Mouse (Mus musculus): Measurements from ENCODE around the gene Ankk1. TPM values are rescaled to one million over a fixed set of nuclear protein-coding genes. Genes with fewer than 3 reads are reported as not detected.

Ankk1 gene
- total and polyA plus RNA-seq, 3 experiments, result 0.13 to 0.52 (median 0.36) TPM

GRCm38 (mm10) chr9:49385301-49385700 is 41.5 kb downstream of the Ankk1 start:
- TF ChIP-seq BHLHE40 (IDR thresholded peaks at IDR 0.05; ENCODE audit: low read depth, low read length), result no peak
- no peak for TF ChIP-seq NELFE (IDR thresholded peaks at IDR 0.05; ENCODE audit: low read depth, low read length)
- no peak for TF ChIP-seq TBP (conservative IDR thresholded peaks at IDR 0.05; ENCODE audit: low read depth, low read length)
- TF ChIP-seq USF1 (IDR thresholded peaks at IDR 0.05; ENCODE audit: low read depth, low read length), result no peak
- no peak for TF ChIP-seq E2F4 (IDR thresholded peaks at IDR 0.05; ENCODE audit: insufficient replicate concordance, low read depth, low read length)
- TF ChIP-seq HCFC1 (IDR thresholded peaks at IDR 0.05; ENCODE audit: low read depth, low read length), result no peak
- TF ChIP-seq POLR2AphosphoS2 (IDR thresholded peaks at IDR 0.05; ENCODE audit: low read depth, low read length), result no peak
- no peak for TF ChIP-seq MAZ (IDR thresholded peaks at IDR 0.05; ENCODE audit: low read depth, low read length)
- no peak for TF ChIP-seq MAFK (IDR thresholded peaks at IDR 0.05; ENCODE audit: insufficient replicate concordance, low read length)
- H3K36me3 ChIP-seq (replicated peaks in 1 of 2; ENCODE audit: control insufficient read depth in 1 of 2, insufficient read depth in 1 of 2, low read length in 1 of 2), result no peaks in the 10 kb centered on the region
- no peak overlapping the region for H3K4me2 ChIP-seq (ENCODE audit: insufficient read depth, low read depth, poor library complexity, severe bottlenecking)
- no peaks in the 10 kb centered on the region for H3K4me1 ChIP-seq (ENCODE audit: control insufficient read depth in 1 of 2, insufficient read depth in 2 of 2)
- in situ Hi-C loops (cut with MboI; ENCODE audit: low pct_ligation_motif_present, low pct_unique_long_range_greater_than_20kb, low sequenced_read_pairs), result no loop called here
- dilution Hi-C loops (cut with MboI; ENCODE audit: extremely low pct_ligation_motif_present, extremely low pct_unique_long_range_greater_than_20kb, low sequenced_read_pairs), result no loop called here
- H3K27me3 ChIP-seq (replicated peaks), result no peaks in the 10 kb centered on the region
- H3K79me2 ChIP-seq (replicated peaks; ENCODE audit: control insufficient read depth, extremely low read depth, insufficient read depth, poor library complexity, severe bottlenecking), result no peaks in the 10 kb centered on the region
- no peak overlapping the region for H3K27ac ChIP-seq (ENCODE audit: insufficient read depth, low read depth)
- no peaks in the 10 kb centered on the region for H3K9me3 ChIP-seq (replicated peaks; ENCODE audit: low read length)
- H3K9ac ChIP-seq (ENCODE audit: insufficient read depth, low read depth), result no peak overlapping the region
- DNase-seq (ENCODE audit: extremely low read depth), result no peak
- no peak overlapping the region for H3K4me3 ChIP-seq (replicated peaks in 1 of 3; ENCODE audit: low read depth in 2 of 3, low read length in 2 of 3, poor library complexity in 1 of 3)

DNA sequence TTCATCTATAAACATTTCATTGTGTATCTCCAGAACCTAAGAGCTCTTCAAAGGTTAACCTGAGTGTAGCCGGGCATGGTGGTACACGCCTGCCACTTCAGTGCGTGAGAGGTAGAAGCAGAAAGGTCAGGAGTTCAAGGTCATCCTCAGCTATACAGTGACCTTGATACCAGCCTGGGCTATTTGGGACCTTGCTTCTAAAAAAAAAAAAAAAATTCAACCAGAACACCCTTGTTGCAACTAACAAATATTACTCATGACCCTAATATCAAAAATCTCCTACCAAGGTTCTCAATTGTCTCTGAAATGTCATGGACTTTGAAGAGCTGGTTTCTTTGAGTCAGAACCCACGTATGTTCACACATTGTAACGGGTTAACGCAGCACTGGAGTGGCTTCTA is 42.0 kb downstream of the Ankk1 start:
- Histone ChIP-seq H3K4me1 (ENCODE audit: control insufficient read depth in 1 of 2, insufficient read depth in 2 of 2) (no peaks in the 10 kb centered on the region), H3K27me3 (replicated peaks) (no peaks in the 10 kb centered on the region), H3K79me2 (replicated peaks; ENCODE audit: control insufficient read depth, extremely low read depth, insufficient read depth, poor library complexity, severe bottlenecking) (no peaks in the 10 kb centered on the region), H3K4me3 (replicated peaks in 1 of 3; ENCODE audit: low read depth in 2 of 3, low read length in 2 of 3, poor library complexity in 1 of 3) (no peak overlapping the region), H3K27ac (ENCODE audit: insufficient read depth, low read depth) (no peak overlapping the region), H3K9me3 (replicated peaks; ENCODE audit: low read length) (no peaks in the 10 kb centered on the region), H3K9ac (ENCODE audit: insufficient read depth, low read depth) (no peak overlapping the region), H3K36me3 (replicated peaks in 1 of 2; ENCODE audit: control insufficient read depth in 1 of 2, insufficient read depth in 1 of 2, low read length in 1 of 2) (no peaks in the 10 kb centered on the region), H3K4me2 (ENCODE audit: insufficient read depth, low read depth, poor library complexity, severe bottlenecking) (no peak overlapping the region)
- dilution Hi-C loops (cut with MboI; ENCODE audit: extremely low pct_ligation_motif_present, extremely low pct_unique_long_range_greater_than_20kb, low sequenced_read_pairs) (no loop called here), in situ Hi-C loops (cut with MboI; ENCODE audit: low pct_ligation_motif_present, low pct_unique_long_range_greater_than_20kb, low sequenced_read_pairs) (no loop called here)
- no peak for DNase-seq (ENCODE audit: extremely low read depth)
- no peak for TF ChIP-seq GABPA (IDR thresholded peaks at IDR 0.05; ENCODE audit: insufficient replicate concordance, low read depth, low read length)
- no peak for TF ChIP-seq MAFK (IDR thresholded peaks at IDR 0.05; ENCODE audit: insufficient replicate concordance, low read length)
- TF ChIP-seq MAX (IDR thresholded peaks at IDR 0.05; ENCODE audit: low read length), result no peak
- no peak for TF ChIP-seq ELF1 (IDR thresholded peaks at IDR 0.05; ENCODE audit: low read depth, low read length)
- TF ChIP-seq RAD21 (IDR thresholded peaks at IDR 0.05; ENCODE audit: low read depth, low read length), result no peak
- TF ChIP-seq SIN3A (IDR thresholded peaks at IDR 0.05; ENCODE audit: low read length), result no peak
- TF ChIP-seq E2F4 (IDR thresholded peaks at IDR 0.05; ENCODE audit: insufficient replicate concordance, low read depth, low read length), result no peak
- TF ChIP-seq TBP (conservative IDR thresholded peaks at IDR 0.05; ENCODE audit: low read depth, low read length), result no peak
- TF ChIP-seq POLR2AphosphoS2 (IDR thresholded peaks at IDR 0.05; ENCODE audit: low read depth, low read length), result no peak
- no peak for TF ChIP-seq MAZ (IDR thresholded peaks at IDR 0.05; ENCODE audit: low read depth, low read length)
- no peak for TF ChIP-seq CHD2 (IDR thresholded peaks at IDR 0.05; ENCODE audit: low read length)
- TF ChIP-seq ETS1 (conservative IDR thresholded peaks at IDR 0.05; ENCODE audit: low read depth, low read length), result no peak
- no peak for TF ChIP-seq NELFE (IDR thresholded peaks at IDR 0.05; ENCODE audit: low read depth, low read length)
- no peak for TF ChIP-seq USF1 (IDR thresholded peaks at IDR 0.05; ENCODE audit: low read depth, low read length)
- TF ChIP-seq SMC3 (IDR thresholded peaks at IDR 0.05; ENCODE audit: low read depth, low read length), result no peak
- TF ChIP-seq EP300 (IDR thresholded peaks at IDR 0.05; ENCODE audit: low read length), result no peak
- TF ChIP-seq ZNF384 (IDR thresholded peaks at IDR 0.05; ENCODE audit: low read depth, low read length), result no peak

All from CH12.LX (cell line).